Mouse (Mus musculus) heart, adult 2 months (tissue): ENCODE data around the gene Rfc4. TPM values are rescaled to one million over a fixed set of nuclear protein-coding genes. Genes with fewer than 3 reads are reported as not detected.
A peak's percentile ranks its signal among the peaks of the same experiment; 100 is the strongest.

Experiments used
- DNase-seq, 2 experiments: peaks; one replicate each; pipeline ENCODE4 v3.0.0; 2021
- H3K27ac ChIP-seq: fragments of 200-600 bp; 2 replicates; pipeline ENCODE4 v1.8.1; 2022
- H3K27me3 ChIP-seq: fragments of 200-500 bp; 2 replicates; pipeline ENCODE4 v1.6.1; 2012; ENCODE audit warnings: mild to moderate bottlenecking, low read length, inconsistent platforms, mixed read lengths; ENCODE audit not compliant: control insufficient read depth, insufficient read depth
- H3K36me3 ChIP-seq: fragments of 200-500 bp; 2 replicates; pipeline ENCODE4 v1.6.1; 2012; ENCODE audit warnings: low read length, inconsistent platforms; ENCODE audit not compliant: control insufficient read depth, insufficient read depth
- H3K4me1 ChIP-seq: fragments of 200-500 bp; 2 replicates; pipeline ENCODE4 v1.6.1; 2011; ENCODE audit warnings: low read length; ENCODE audit not compliant: control insufficient read depth, insufficient read depth
- H3K4me3 ChIP-seq: fragments of 200-600 bp; 2 replicates; pipeline ENCODE4 v1.8.1; 2022
- H3K79me2 ChIP-seq: fragments of 200-500 bp; replicated peaks from 2 replicates; pipeline ENCODE4 v1.6.1; 2012; ENCODE audit warnings: mild to moderate bottlenecking, inconsistent platforms, low read length, moderate library complexity, mixed read lengths; ENCODE audit not compliant: control insufficient read depth, insufficient read depth
- H3K9ac ChIP-seq: fragments of 200-500 bp; 2 replicates; pipeline ENCODE4 v1.6.1; 2012; ENCODE audit warnings: low read depth, mild to moderate bottlenecking, control low read depth, inconsistent platforms, low read length, mixed read lengths
- CTCF ChIP-seq: fragments of 200-600 bp; IDR thresholded peaks from 2 replicates; pipeline ENCODE4 v1.8.1; 2022; ENCODE audit warnings: antibody characterized with exemption, mild to moderate bottlenecking, moderate library complexity
- EP300 ChIP-seq: fragments of 200-500 bp; IDR thresholded peaks from 2 replicates; pipeline ENCODE4 v1.6.1; 2011; ENCODE audit warnings: low read depth, low read length, control low read depth; ENCODE audit not compliant: insufficient read depth
- POLR2A ChIP-seq: fragments of 200-500 bp; IDR thresholded peaks from 2 replicates; pipeline ENCODE4 v1.6.1; 2011; ENCODE audit warnings: mild to moderate bottlenecking, low read depth, low read length, control low read depth; ENCODE audit not compliant: insufficient read depth
- WGBS: fragments of 180-500 bp; shearing (Covaris S2); methylation state at CpG from one replicate; pipeline ENCODE4 v1.1.7; 2018; 5-methylcytosine and 5-hydroxymethylcytosine counted together
- intact Hi-C: fragments of 180-260 bp; cut with DNase I; formaldehyde crosslinking; loops from one replicate; pipeline ENCODE4 v1.15.1; 2025
- polyA plus RNA-seq: library from polyadenylated mRNA; depleted of rRNA; stranded (reverse); fragments of >200 nt; gene quantifications from 2 replicates; pipeline ENCODE4 v1.2.3, GENCODE M21; 2012
- total RNA-seq, 2 experiments: library from RNA; stranded (reverse); gene quantifications; 2 replicates each; pipeline ENCODE4 v1.2.3; 2021

Rfc4 gene
- total and polyA plus RNA-seq, 3 experiments = 1.5 to 7.3 (median 6.2) TPM

DNA sequence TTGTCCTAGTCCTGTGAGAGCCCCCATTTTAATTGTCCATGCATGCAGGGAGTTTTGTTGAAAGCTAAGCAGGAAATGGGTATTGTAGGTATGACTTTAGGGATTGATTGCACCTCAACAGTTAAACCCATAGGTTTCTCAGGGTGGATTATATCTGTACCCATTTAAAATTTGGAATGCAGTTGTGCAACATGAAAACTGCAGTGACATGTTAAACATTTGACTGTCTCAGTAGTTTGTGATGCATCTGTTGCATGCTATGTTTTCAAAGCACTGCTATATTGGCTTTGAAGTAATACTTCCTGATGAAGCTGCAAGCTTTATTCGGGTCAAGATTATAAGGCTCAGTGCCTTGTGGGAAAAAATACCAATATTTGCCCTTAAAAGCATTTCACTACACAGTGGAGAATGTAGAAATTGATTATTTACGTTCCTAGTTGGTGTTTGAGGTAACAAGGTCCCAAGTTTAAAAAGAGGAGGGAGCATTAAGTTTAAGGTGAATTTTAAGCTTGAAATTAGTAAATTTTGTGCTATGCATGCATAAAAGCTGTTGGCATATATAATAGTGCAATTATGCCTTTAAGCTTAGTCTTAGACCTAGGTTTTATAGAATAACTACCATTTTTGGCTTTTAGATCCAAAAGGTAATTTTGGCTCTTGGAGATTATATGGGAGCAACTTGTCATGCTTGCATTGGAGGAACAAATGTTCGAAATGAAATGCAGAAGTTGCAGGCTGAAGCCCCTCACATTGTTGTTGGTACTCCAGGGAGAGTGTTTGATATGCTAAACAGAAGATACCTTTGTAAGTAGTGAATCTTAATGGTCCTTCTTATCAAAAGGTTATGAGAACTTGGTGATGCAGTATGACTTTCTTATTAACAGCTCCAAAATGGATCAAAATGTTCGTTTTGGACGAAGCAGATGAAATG lies 17.9 kb downstream of the Rfc4 start:
- WGBS = 22% methylated on average over 5 of the region's 5 CpGs
- H3K79me2 ChIP-seq = peaks cover 7% of the 10 kb centered on the region
- H3K4me1 ChIP-seq = peaks cover 2% of the 10 kb centered on the region
- intact Hi-C loops = loop anchor here (5.0 kb wide), 1 partner anchor 252 kb away; the partner anchor contains the start of genes Dnajb11 and Tbccd1
- DNase-seq = no peak
- H3K27me3 ChIP-seq = no peaks in the 10 kb centered on the region
- H3K36me3 ChIP-seq = peaks cover 51% of the 10 kb centered on the region
- no peak overlapping the region for H3K9ac ChIP-seq
- H3K27ac ChIP-seq = no peak overlapping the region
- TF ChIP-seq EP300 (no peak), CTCF (no peak), POLR2A (no peak)
- peak overlapping the region; percentile 97 for H3K4me3 ChIP-seq

DNA sequence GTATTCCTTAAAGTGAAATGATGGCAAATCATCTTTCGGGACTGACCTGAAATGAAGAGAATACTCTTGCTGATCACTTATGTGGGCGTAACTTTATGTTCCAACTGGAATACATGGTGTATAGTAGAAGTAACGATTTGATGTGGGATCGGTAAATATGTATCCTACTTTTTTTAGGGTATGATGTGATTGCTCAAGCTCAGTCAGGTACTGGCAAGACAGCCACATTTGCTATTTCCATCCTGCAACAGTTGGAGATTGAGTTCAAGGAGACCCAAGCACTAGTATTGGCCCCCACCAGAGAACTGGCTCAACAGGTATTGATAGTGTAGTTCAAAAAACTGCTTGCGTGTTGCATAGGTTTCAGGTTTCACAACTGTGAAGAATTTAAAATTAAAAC lies 18.6 kb downstream of the Rfc4 start:
- peak overlapping the region; percentile 97 for H3K4me3 ChIP-seq
- no peak for DNase-seq
- no peaks in the 10 kb centered on the region for H3K27me3 ChIP-seq
- H3K27ac ChIP-seq = peak overlapping the region; percentile 100
- intact Hi-C loops = loop anchor here (5.0 kb wide), 1 partner anchor 252 kb away; the partner anchor contains the start of genes Dnajb11 and Tbccd1
- H3K36me3 ChIP-seq = peaks cover 44% of the 10 kb centered on the region
- WGBS = under 1% methylated on average over 5 of the region's 5 CpGs
- peaks cover 2% of the 10 kb centered on the region for H3K4me1 ChIP-seq
- no peak for TF ChIP-seq EP300
- no peak for TF ChIP-seq CTCF
- no peak for TF ChIP-seq POLR2A
- H3K79me2 ChIP-seq = peaks cover 7% of the 10 kb centered on the region
- H3K9ac ChIP-seq = 0 out of 2 replicates have a peak overlapping the region, but pooled peaks have one; percentile 48

DNA sequence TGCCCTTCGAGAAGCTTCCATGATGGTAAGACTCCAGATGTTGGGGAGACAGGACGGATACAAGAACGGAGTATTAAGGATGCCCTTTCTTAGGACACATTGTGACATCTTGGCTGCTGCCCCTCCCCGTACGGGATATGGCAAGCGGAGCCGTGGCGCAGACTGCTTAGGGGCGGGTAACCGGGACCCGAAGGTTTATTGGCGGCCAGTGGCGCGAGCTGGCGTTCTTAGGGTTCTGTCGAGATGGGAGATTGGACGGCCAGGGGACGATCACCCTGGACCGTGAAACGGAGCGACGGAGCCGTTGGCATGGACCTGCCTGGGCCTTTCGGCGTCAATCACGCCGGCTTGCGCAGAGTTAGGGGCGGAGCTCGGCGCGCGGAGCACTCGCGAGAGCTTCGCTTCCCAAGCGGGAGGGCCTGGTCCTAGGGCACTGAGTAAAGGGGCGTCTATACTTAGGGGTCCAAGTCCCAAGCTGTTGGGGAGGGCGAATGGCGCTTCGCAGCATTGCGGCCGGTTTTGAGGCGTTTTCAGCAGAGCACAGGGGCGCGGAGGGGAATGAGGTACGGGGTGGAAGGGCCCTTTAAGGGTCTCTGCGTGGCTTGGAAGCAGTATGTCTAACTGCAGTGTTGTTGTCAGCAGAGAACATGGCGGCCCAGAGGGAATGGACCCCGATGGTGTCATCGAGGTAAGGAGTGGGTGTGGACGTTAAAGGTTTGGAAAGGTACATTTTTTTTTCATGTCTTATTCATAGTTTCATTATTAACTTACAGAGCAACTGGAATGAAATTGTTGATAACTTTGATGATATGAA lies 19.4 kb downstream of the Rfc4 start:
- intact Hi-C loops = loop anchor here (1.0 to 5.0 kb wide), 2 partner anchors 19 to 251 kb away; partner anchors contain the start of genes Dnajb11, Rfc4 and Tbccd1
- TF ChIP-seq EP300 (peak; percentile 7; the same call in 1 of the 2 replicates), POLR2A (peak; percentile 58; the same call in 1 of the 2 replicates), CTCF (no peak)
- H3K27ac ChIP-seq = peak overlapping the region; percentile 100
- peaks cover 2% of the 10 kb centered on the region for H3K4me1 ChIP-seq
- DNase-seq = peak; percentile 88 to 89
- WGBS = under 1% methylated on average over 52 of the region's 52 CpGs
- no peaks in the 10 kb centered on the region for H3K27me3 ChIP-seq
- peaks cover 42% of the 10 kb centered on the region for H3K36me3 ChIP-seq
- H3K79me2 ChIP-seq = peaks cover 7% of the 10 kb centered on the region
- peak overlapping the region; percentile 98 for H3K9ac ChIP-seq
- H3K4me3 ChIP-seq = peak overlapping the region; percentile 97

DNA sequence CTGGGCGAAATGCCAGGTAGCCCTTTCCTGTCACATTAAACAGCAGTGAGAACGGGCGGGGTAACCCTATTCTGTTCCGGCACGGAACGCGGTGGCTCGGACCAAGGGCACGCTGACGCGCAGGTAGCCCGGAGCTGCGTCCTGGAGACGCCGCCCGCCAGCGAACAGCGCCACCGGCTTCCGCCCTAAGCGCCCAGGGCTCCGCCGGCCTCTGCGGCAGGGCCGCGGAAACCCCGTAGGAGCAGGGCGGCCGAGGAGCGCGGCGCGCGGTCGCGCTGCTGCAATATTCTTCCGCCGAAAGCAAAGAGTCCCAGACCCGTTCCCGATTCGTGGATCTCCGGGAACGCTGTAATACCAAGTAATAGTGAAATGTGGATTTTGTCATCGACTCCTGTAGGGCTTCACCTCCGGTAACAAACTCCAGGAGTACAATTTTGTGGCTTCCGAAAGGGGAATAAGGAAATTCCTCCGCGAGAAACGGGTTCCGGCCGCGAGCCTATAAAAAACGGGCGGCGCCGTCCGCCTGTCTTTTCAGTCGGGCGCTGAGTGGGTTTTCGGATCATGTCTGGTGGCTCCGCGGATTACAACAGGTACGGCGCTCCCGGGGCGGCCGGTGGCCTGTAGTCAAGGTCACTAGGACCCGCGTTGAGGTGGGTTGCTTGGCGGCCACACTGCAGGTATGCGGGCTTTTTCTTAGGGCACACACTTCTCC lies 20.1 kb downstream of the Rfc4 start, which contains the start of gene Eif4a2:
Gene Eif4a2, plus strand, starts transcription at position 214 of the 712 bp plus-strand sequence.
- TF ChIP-seq POLR2A = peak; percentile 96
- TF ChIP-seq CTCF = peak; percentile 55
- peak; percentile 47; the same call in 1 of the 2 replicates for TF ChIP-seq EP300
- intact Hi-C loops = loop anchor here (1.0 to 5.0 kb wide), 2 partner anchors 20 to 250 kb away; partner anchors contain the start of genes Dnajb11, Rfc4 and Tbccd1
- Histone ChIP-seq H3K79me2 (peaks cover 7% of the 10 kb centered on the region), H3K9ac (peak within 1 kb of the TSS; percentile 98), H3K27me3 (no peaks in the 10 kb centered on the region), H3K27ac (peak within 1 kb of the TSS; percentile 100), H3K36me3 (peaks cover 37% of the 10 kb centered on the region), H3K4me1 (peaks cover 2% of the 10 kb centered on the region), H3K4me3 (peak within 1 kb of the TSS; percentile 97)
- WGBS = under 1% methylated on average over 71 of the region's 71 CpGs
- DNase-seq = peak; percentile 96

DNA sequence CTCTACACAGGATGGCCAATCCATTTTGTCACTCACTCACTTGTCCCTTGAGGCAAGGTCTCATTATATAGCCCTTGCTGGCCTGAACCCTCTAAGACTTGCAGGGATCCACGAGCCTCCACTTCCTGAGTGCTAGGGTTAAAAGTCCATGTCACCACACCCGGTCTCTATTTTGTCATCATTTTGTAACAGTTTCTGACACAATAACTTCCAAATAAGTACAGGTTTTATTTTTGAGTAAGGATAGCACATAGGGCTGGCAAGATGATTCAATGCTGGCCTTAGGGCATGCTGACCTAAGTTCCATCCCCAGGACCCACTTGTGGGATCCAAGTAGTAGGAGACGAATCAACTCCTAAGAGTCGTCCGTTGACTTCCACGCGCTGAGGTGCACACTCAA lies 21.4 kb downstream of the Rfc4 start:
- Histone ChIP-seq H3K9ac (no peak overlapping the region), H3K4me3 (no peak overlapping the region), H3K27ac (no peak overlapping the region), H3K4me1 (peaks cover 2% of the 10 kb centered on the region), H3K36me3 (peaks cover 24% of the 10 kb centered on the region), H3K27me3 (no peaks in the 10 kb centered on the region), H3K79me2 (peaks cover 7% of the 10 kb centered on the region)
- DNase-seq = no peak
- intact Hi-C loops = loop anchor here (5.0 kb wide), 1 partner anchor 249 kb away; the partner anchor contains the start of genes Dnajb11 and Tbccd1
- no peak for TF ChIP-seq EP300
- WGBS = 77% methylated on average over 7 of the region's 7 CpGs
